Mouse (Mus musculus) kidney, embryonic 14.5 days (tissue): ENCODE results near the gene Sqor. TPM values are rescaled to one million over a fixed set of nuclear protein-coding genes. Genes with fewer than 3 reads are reported as not detected.

Experiments
- ATAC-seq: fragments of 200-750 bp; cut with Nextera tagmentation; 2 replicates; pipeline ENCODE4 v1.8.0; 2017; ENCODE audit warnings: moderate number of reproducible peaks, mild to moderate bottlenecking, moderate TSS enrichment, moderate library complexity; ENCODE audit not compliant: low FRiP score, low TSS enrichment
- H3K27ac ChIP-seq: fragments of 300-500 bp; sonication (generic); 2 replicates; pipeline ENCODE4 v1.5.1; 2014; ENCODE audit warnings: low read depth, mild to moderate bottlenecking, low read length, moderate library complexity, mixed read lengths
- H3K27me3 ChIP-seq: fragments of 300-500 bp; sonication (generic); 2 replicates; pipeline ENCODE4 v1.6.1; 2014; ENCODE audit warnings: mild to moderate bottlenecking, low read length; ENCODE audit not compliant: control insufficient read depth, insufficient read depth
- H3K36me3 ChIP-seq: fragments of 300-500 bp; sonication (generic); 2 replicates; pipeline ENCODE4 v1.6.1; 2014; ENCODE audit warnings: low read length, mixed read lengths; ENCODE audit not compliant: control insufficient read depth, insufficient read depth
- H3K4me1 ChIP-seq: fragments of 300-500 bp; sonication (generic); 2 replicates; pipeline ENCODE4 v1.6.1; 2014; ENCODE audit warnings: low read length, mixed read lengths; ENCODE audit not compliant: control insufficient read depth, insufficient read depth
- H3K4me2 ChIP-seq: fragments of 300-500 bp; sonication (generic); replicated peaks from 2 replicates; pipeline ENCODE4 v1.6.1; 2014; ENCODE audit warnings: low read depth, mild to moderate bottlenecking, low read length
- H3K4me3 ChIP-seq: fragments of 300-500 bp; sonication (generic); 2 replicates; pipeline ENCODE4 v1.5.1; 2014; ENCODE audit warnings: mild to moderate bottlenecking, low read length
- H3K9ac ChIP-seq: fragments of 300-500 bp; sonication (generic); 2 replicates; pipeline ENCODE4 v1.6.1; 2014; ENCODE audit warnings: low read depth, mild to moderate bottlenecking, low read length, moderate library complexity
- H3K9me3 ChIP-seq: fragments of 300-500 bp; sonication (generic); 2 replicates; pipeline ENCODE4 v1.6.1; 2016; ENCODE audit warnings: low read length; ENCODE audit not compliant: control insufficient read depth
- WGBS: fragments of 180-500 bp; shearing (Covaris S2); extraction: QIAGEN DNeasy Blood & Tissue Kit; methylation state at CpG from one replicate; pipeline ENCODE4 v1.1.7; 2014; 5-methylcytosine and 5-hydroxymethylcytosine counted together
- polyA plus RNA-seq: library from polyadenylated mRNA; unstranded; fragments of >200 nt; fragmentation: Nextera tagmentation; extraction: Ambion mirVana; gene quantifications from 2 replicates; pipeline ENCODE4 v1.2.1, GENCODE M21; 2014

Gene Sqor
- polyA plus RNA-seq, 1 experiment from 2014 or later: 11.8 TPM

DNA sequence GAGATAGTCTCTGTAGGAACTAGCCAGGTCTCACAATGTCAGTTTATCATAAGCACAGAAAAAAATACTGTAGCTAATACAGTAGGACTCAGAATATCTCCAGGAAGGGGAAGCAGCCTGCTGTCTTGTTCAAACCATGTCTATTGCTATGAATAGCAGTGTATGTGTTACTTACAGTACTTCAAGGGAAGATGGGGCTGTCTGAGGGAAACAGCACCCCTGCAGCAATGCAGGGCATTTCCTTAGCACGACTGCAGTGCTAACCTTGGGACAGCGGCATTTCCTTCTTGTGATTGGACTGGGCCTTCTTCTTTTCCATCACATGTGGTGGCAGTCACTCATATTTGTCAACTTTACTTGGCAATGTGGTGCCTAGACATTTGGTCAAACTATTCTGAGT, 11.8 kb downstream of the Sqor start:
- no peaks in the 10 kb centered on the region for H3K27me3 ChIP-seq
- H3K4me2 ChIP-seq: no peak overlapping the region
- no peak for ATAC-seq
- no peak overlapping the region for H3K27ac ChIP-seq
- WGBS: 63% methylated on average over 2 of the region's 2 CpGs
- no peaks in the 10 kb centered on the region for H3K4me1 ChIP-seq
- H3K9me3 ChIP-seq: no peaks in the 10 kb centered on the region
- no peak overlapping the region for H3K9ac ChIP-seq
- no peak overlapping the region for H3K4me3 ChIP-seq
- H3K36me3 ChIP-seq: no peaks in the 10 kb centered on the region

DNA sequence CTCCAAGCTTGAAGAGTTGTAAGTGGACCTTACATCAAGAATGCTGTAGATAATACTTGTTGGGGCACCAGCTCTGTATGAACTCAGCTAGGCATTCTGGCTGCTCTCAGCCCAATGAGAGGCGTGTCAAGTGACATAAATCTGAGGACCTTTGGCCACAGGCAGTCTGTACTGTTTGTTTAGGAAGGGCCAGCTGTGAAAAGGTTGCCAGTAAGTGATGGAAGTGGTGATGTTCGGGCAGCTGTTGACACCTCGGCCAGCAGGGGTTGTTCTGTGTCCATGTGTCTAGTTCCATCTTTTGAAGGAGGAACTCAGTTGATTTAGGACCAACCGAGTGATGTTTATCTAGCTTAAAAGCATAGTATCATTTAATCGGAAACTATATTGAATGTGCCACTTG, 14.9 kb downstream of the Sqor start:
- 0 out of 2 replicates have a peak, but pooled peaks cover 4% of the 10 kb centered on the region for H3K27me3 ChIP-seq
- ATAC-seq: no peak
- no peak overlapping the region for H3K4me3 ChIP-seq
- 14% methylated on average over 5 of the region's 5 CpGs for WGBS
- H3K4me1 ChIP-seq: no peaks in the 10 kb centered on the region
- H3K9ac ChIP-seq: no peak overlapping the region
- H3K9me3 ChIP-seq: no peaks in the 10 kb centered on the region
- no peaks in the 10 kb centered on the region for H3K36me3 ChIP-seq
- no peak overlapping the region for H3K4me2 ChIP-seq
- no peak overlapping the region for H3K27ac ChIP-seq

DNA sequence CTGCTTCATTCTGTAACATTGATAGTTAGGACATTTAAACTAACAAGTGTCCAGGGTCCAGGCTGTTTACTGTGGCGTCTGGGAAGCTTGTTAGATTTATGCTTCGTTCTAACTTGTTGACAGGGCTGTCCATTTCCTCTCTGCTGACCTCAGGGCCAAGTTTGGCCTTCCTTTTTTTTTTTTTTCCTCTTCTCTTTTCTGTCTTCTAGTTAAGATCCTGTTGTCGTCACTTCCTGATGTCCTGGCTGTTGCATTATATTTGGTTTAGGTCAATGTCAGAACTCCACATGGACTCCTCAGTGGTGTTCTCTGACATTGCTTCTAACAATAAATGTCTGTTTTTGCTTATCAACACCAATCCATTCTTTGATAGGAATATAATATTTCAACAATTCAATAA, 15.4 kb downstream of the Sqor start:
- no peak for ATAC-seq
- Histone ChIP-seq H3K4me3 (no peak overlapping the region), H3K36me3 (no peaks in the 10 kb centered on the region), H3K27ac (no peak overlapping the region), H3K4me2 (no peak overlapping the region), H3K27me3 (0 out of 2 replicates have a peak, but pooled peaks cover 4% of the 10 kb centered on the region), H3K9ac (no peak overlapping the region), H3K9me3 (no peaks in the 10 kb centered on the region), H3K4me1 (no peaks in the 10 kb centered on the region)
- 19% methylated on average over 3 of the region's 3 CpGs for WGBS

DNA sequence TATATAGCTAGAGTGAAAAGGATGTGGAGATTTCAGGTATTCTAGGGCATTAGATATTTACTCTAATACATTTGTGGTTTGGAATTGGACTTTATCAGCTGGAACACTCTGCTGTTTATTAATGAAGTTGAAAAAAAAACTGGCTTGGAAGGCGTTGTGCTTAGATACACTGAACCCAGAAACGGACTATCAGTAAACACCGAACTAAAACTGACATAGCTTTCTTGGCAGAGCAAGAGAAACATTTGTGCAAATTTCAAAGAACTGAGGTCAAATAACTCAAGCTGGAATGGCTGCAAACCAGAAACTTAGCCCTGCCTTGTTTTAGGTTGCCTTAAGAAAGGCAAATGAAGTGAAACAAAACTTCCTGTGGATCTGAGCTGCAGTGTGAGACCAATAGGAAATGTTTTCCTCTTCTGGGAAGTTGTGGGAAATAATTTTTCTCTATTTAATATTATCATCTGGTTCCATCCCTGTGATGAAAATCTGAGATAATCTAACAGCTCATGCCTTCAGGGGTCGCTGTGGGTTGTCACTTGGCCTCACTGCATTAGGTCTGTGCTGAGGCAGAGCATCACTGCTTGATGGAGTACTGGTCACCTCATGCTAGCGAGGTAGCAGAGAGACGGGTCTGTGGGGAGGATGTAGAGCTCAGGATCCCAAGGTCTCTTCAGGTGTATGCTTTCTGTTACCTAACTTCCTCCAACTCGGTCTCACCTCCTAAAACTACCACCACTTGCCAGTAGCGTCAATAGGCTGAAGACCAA, 16.7 kb downstream of the Sqor start:
- Histone ChIP-seq H3K4me1 (no peaks in the 10 kb centered on the region), H3K27me3 (0 out of 2 replicates have a peak, but pooled peaks cover 4% of the 10 kb centered on the region), H3K4me2 (no peak overlapping the region), H3K9ac (no peak overlapping the region), H3K36me3 (no peaks in the 10 kb centered on the region), H3K27ac (no peak overlapping the region), H3K9me3 (no peaks in the 10 kb centered on the region), H3K4me3 (no peak overlapping the region)
- no peak for ATAC-seq
- 74% methylated on average over 8 of the region's 8 CpGs for WGBS

DNA sequence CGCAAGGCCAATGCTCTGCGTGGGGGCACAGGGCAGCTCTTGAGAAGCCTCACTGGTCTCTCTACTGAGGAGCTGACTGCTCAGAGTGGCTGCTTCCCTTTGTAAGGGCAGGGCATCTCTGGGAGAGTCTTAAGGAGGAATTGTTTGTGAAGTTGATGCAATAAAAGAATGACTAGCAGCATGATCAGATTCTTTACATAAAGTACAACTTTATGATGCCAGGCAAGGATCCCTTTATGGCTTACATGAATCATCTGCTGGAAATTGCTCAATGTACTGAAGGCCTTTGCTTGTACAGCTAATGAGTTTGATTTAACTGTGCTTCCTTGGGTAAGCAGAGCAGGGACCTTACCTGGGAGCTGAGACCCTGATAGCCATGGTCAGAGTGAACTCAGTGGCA, 18.7 kb downstream of the Sqor start:
- H3K9ac ChIP-seq: no peak overlapping the region
- 71% methylated on average over 2 of the region's 2 CpGs for WGBS
- H3K27me3 ChIP-seq: 0 out of 2 replicates have a peak, but pooled peaks cover 4% of the 10 kb centered on the region
- H3K4me2 ChIP-seq: no peak overlapping the region
- no peaks in the 10 kb centered on the region for H3K36me3 ChIP-seq
- H3K4me3 ChIP-seq: no peak overlapping the region
- no peak for ATAC-seq
- H3K9me3 ChIP-seq: no peaks in the 10 kb centered on the region
- no peak overlapping the region for H3K27ac ChIP-seq
- no peaks in the 10 kb centered on the region for H3K4me1 ChIP-seq

DNA sequence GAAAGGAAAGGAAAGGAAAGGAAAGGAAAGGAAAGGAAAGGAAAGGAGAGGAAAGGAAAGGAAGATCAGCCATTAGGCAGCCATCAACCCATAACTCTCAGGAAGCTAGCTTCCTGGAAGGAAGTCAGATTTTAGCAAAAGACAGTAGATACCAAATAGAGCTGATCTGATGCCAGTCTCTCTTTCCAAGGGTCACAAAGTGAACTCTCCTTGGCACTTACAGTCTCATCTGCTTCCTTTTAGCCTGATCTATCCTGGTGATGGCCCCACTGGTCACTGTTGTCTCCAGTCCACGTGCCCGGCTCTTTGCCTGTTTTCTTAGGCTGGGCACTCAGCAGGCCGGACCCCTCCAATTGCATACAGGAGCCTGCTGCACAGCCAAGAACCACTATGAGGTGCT, 19.7 kb downstream of the Sqor start:
- WGBS: 89% methylated on average over 3 of the region's 3 CpGs
- Histone ChIP-seq H3K36me3 (no peaks in the 10 kb centered on the region), H3K4me2 (no peak overlapping the region), H3K9ac (no peak overlapping the region), H3K9me3 (no peaks in the 10 kb centered on the region), H3K4me1 (no peaks in the 10 kb centered on the region), H3K27ac (no peak overlapping the region), H3K27me3 (0 out of 2 replicates have a peak, but pooled peaks cover 4% of the 10 kb centered on the region), H3K4me3 (no peak overlapping the region)
- ATAC-seq: no peak

DNA sequence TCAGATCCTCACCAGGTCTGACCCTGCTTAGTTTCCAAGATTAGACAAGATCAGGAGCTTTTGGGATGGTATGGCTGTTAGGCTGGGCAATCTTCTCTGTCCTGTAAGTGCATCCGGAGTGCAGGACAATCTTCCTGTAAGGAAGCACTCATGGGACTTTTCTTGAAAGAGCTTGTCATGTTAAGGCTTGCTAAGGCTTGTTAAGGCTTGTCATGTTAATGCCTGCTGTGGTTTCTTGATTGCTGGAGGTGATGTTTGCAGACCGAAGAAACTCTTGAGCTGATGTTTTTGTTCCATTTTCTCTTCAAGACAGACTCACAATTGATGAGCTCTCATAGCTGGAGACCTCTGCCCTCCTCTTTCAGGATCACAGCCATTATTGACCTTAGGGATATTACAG, 21.1 kb downstream of the Sqor start:
- H3K4me3 ChIP-seq: no peak overlapping the region
- no peaks in the 10 kb centered on the region for H3K36me3 ChIP-seq
- ATAC-seq: no peak
- H3K27me3 ChIP-seq: 0 out of 2 replicates have a peak, but pooled peaks cover 4% of the 10 kb centered on the region
- H3K4me2 ChIP-seq: no peak overlapping the region
- H3K4me1 ChIP-seq: no peaks in the 10 kb centered on the region
- WGBS: 85% methylated on average over 2 of the region's 2 CpGs
- no peak overlapping the region for H3K27ac ChIP-seq
- H3K9ac ChIP-seq: no peak overlapping the region
- H3K9me3 ChIP-seq: no peaks in the 10 kb centered on the region

DNA sequence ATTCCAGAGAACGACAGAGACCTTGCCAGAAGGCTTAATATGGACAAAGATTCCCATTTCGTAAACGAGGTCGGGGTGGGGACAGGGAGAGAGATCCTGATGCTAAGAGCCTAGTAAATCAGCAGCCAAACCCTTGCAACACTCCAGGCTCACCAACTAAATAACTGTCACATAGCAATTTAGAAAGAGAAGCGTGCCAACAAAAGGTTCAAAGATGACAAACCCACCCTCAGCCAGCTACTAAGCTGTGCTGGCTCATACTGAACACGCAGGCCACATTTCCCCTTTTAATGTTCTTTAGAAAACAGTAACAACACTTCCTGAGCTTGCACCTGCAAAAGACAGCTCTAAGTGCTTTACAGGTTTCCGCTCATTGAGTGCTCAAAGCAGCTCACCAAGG, 24.3 kb downstream of the Sqor start:
- WGBS: 69% methylated on average over 7 of the region's 7 CpGs

DNA sequence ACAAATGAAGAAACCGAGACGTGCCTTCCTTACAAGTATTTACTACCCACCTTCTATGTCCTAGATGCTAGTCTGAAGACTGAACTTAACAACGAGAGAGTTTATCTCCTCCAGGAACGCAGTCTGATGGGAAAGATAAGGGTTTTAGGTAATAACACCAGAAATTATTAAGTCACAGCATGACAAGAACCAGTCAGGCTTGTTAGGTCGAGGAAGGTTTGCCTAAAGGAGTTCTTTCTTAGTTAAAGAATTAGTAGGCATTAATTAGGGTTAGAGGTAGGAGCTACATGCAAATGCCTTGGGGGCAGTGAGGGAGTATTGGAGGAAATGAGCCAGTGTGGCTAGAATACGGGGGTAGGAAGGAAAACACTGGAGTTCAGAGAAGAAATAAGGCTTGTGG, 24.7 kb downstream of the Sqor start:
- no peak overlapping the region for H3K4me3 ChIP-seq
- H3K4me1 ChIP-seq: no peaks in the 10 kb centered on the region
- no peaks in the 10 kb centered on the region for H3K27me3 ChIP-seq
- no peak overlapping the region for H3K4me2 ChIP-seq
- H3K9ac ChIP-seq: no peak overlapping the region
- H3K9me3 ChIP-seq: no peaks in the 10 kb centered on the region
- H3K27ac ChIP-seq: no peak overlapping the region
- ATAC-seq: no peak
- WGBS: 62% methylated on average over 6 of the region's 6 CpGs
- no peaks in the 10 kb centered on the region for H3K36me3 ChIP-seq

More for the DNA sequence above, 24.3 kb downstream of the Sqor start:
- Histone ChIP-seq H3K36me3 (no peaks in the 10 kb centered on the region), H3K4me2 (no peak overlapping the region), H3K27me3 (no peaks in the 10 kb centered on the region), H3K4me1 (no peaks in the 10 kb centered on the region), H3K9ac (no peak overlapping the region), H3K4me3 (no peak overlapping the region), H3K27ac (no peak overlapping the region), H3K9me3 (no peaks in the 10 kb centered on the region)
- no peak for ATAC-seq
